In genomic region chr17:31342191-31342590, GRCm38 (mm10) we compare ENCODE assay signal across 23 mouse cellular contexts. TPM values are rescaled to one million over a fixed set of nuclear protein-coding genes. Genes with fewer than 3 reads are reported as not detected.
DNase-seq lines count a peak whose midpoint lies in the region; ATAC-seq and TF ChIP-seq lines count a peak whose summit lies in the region.
"Had no signal": no experiment of that assay in that cellular context is flagged by ENCODE, and none has a peak within 500 bp of the region (broad histone marks: within the 10 kb centered on the region; RNA-seq: fewer than 3 reads in every experiment).

No protein-coding gene starts in this region.

- H3K9me3 ChIP-seq in forebrain, postnatal 0 days (ENCODE audit: low read length), result no peaks in the 10 kb centered on the region
- H3K9me3 ChIP-seq in forebrain, embryonic 10.5 days, result no peaks in the 10 kb centered on the region
- H3K9me3 ChIP-seq: heart, embryonic 13.5 days; limb, embryonic 15.5 days; neural tube, embryonic 13.5 days had no signal

- H3K9ac ChIP-seq in forebrain, postnatal 0 days, result no peak overlapping the region
- H3K9ac ChIP-seq: heart, embryonic 13.5 days; limb, embryonic 15.5 days; neural tube, embryonic 13.5 days had no signal

- no peaks in the 10 kb centered on the region for H3K4me1 ChIP-seq in forebrain, postnatal 0 days (ENCODE audit: insufficient read depth)
- 0 out of 2 replicates have a peak, but pooled peaks cover 4% of the 10 kb centered on the region for H3K4me1 ChIP-seq in forebrain, embryonic 10.5 days
- H3K4me1 ChIP-seq: heart, embryonic 13.5 days; limb, embryonic 15.5 days had no signal

- no peak for TF ChIP-seq CTCF in forebrain, postnatal 0 days (IDR thresholded peaks at IDR 0.05; ENCODE audit: low read depth)
- TF ChIP-seq CTCF in brain, embryonic 14.5 days (IDR thresholded peaks at IDR 0.05; ENCODE audit: borderline replicate concordance, extremely low read depth, insufficient read depth, insufficient read length), result no peak

- TF ChIP-seq POLR2A in brain, embryonic 14.5 days (IDR thresholded peaks at IDR 0.05; ENCODE audit: borderline replicate concordance, extremely low read depth, insufficient read depth, insufficient read length, poor library complexity, severe bottlenecking), result no peak

- no peak overlapping the region for H3K4me2 ChIP-seq in forebrain, postnatal 0 days (ENCODE audit: low read depth)
- H3K4me2 ChIP-seq: heart, embryonic 13.5 days; limb, embryonic 15.5 days; neural tube, embryonic 13.5 days had no signal

- no peak overlapping the region for H3K4me3 ChIP-seq in forebrain, postnatal 0 days (ENCODE audit: low read depth, low read length)
- no peak overlapping the region for H3K4me3 ChIP-seq in forebrain, embryonic 10.5 days
- H3K4me3 ChIP-seq: erythroblast, embryonic 14.5 days; gastrocnemius, adult 2 months; heart, embryonic 13.5 days; limb, embryonic 15.5 days; neural tube, embryonic 13.5 days had no signal

- peaks cover 11% of the 10 kb centered on the region; the same call in 1 of the 2 replicates for H3K36me3 ChIP-seq in forebrain, postnatal 0 days (ENCODE audit: insufficient read depth)
- no peaks in the 10 kb centered on the region for H3K36me3 ChIP-seq in forebrain, embryonic 10.5 days (replicated peaks)
- H3K36me3 ChIP-seq: heart, embryonic 13.5 days; limb, embryonic 15.5 days had no signal

- H3K27me3 ChIP-seq in forebrain, postnatal 0 days (ENCODE audit: insufficient read depth, low read length), result no peaks in the 10 kb centered on the region
- H3K27me3 ChIP-seq in forebrain, embryonic 10.5 days (ENCODE audit: poor library complexity, severe bottlenecking), result no peaks in the 10 kb centered on the region
- H3K27me3 ChIP-seq: CH12.LX; limb, embryonic 15.5 days; neural tube, embryonic 13.5 days had no signal

- no peak for DNase-seq in forebrain, postnatal 0 days
- no peak for DNase-seq in forebrain, embryonic 10.5 days (ENCODE audit: extremely low spot score, low spot score)
- peak; percentile 33 for DNase-seq in left cerebral cortex, adult 11 months (ENCODE audit: low spot score)
- no peak for DNase-seq in left cerebral cortex, adult 8-10 months (ENCODE audit: low spot score in 2 of 2)
- DNase-seq in brain, embryonic 14.5 days (ENCODE audit: low read depth), result peak; percentile 71
- DNase-seq in retina, embryonic 14.5 days (ENCODE audit: low spot score), result peak; percentile 29
- DNase-seq in heart, adult 8-10 months (ENCODE audit: low spot score), result no peak
- DNase-seq: adrenal gland, postnatal 25 days; cerebellum, adult 2 months; cerebellum, postnatal 36 days; gastrocnemius, adult 2 months; kidney, adult 8-10 months; kidney, postnatal 25 days; thymus, postnatal 25 days had no signal

- ATAC-seq in forebrain, postnatal 0 days, result peak; percentile 50
- no peak for ATAC-seq in activated CD4-positive, CD25-positive, alpha-beta regulatory T cell, adult 4 months
- ATAC-seq: forebrain, embryonic 16.5 days; lung, postnatal 0 days had no signal

- WGBS in forebrain, postnatal 0 days, result 63% methylated on average over 6 of the region's 6 CpGs
- WGBS in forebrain, embryonic 10.5 days, result 78% methylated on average over 6 of the region's 6 CpGs

- no peak overlapping the region for H3K27ac ChIP-seq in forebrain, postnatal 0 days (ENCODE audit: low read depth, low read length)
- H3K27ac ChIP-seq in forebrain, embryonic 10.5 days, result no peak overlapping the region
- H3K27ac ChIP-seq: gastrocnemius, adult 2 months; heart, embryonic 13.5 days; limb, embryonic 15.5 days; neural tube, embryonic 13.5 days had no signal

RNA-seq across cellular contexts. Expression of gene Pde9a, which starts 43.8 kb away (rescaled TPM):
- total RNA-seq in forebrain, postnatal 0 days (2014; rRNA removed), result 40.4 and 43.9 TPM in 2 replicates
- 35.5 and 43.6 TPM in 2 replicates for polyA plus RNA-seq in forebrain, postnatal 0 days (2015; fragmentation: Nextera tagmentation; extraction: Ambion mirVana)
- polyA plus RNA-seq in forebrain, embryonic 10.5 days (2016; fragmentation: Nextera tagmentation; extraction: Ambion mirVana), result 16.6 and 16.8 TPM in 2 replicates
- total RNA-seq in left cerebral cortex, adult 8-10 months (2022), result 10 to 100 TPM; 20.1 to 29.5 (median 22.2) TPM
- polyA plus RNA-seq in brain, embryonic 14.5 days (2012; rRNA removed), result 60.9 and 112 TPM in 2 replicates
- total RNA-seq in heart, adult 8-10 months (2022), result 1 to 10 TPM; 3.1 to 5.5 (median 4.2) TPM
- polyA plus RNA-seq in activated CD4-positive, CD25-positive, alpha-beta regulatory T cell, adult 4 months (2017; shearing (Covaris generic)), result 1 to 10 TPM in 1 of 2 experiments, not detected in 1; 1.4 TPM
- total RNA-seq: CH12.LX, MEL had no signal
- polyA plus RNA-seq: erythroblast, embryonic 14.5 days had no signal

RNA-seq across cellular contexts. Expression of gene Slc37a1, which starts 55.6 kb away (rescaled TPM):
- 10.0 and 15.3 TPM in 2 replicates for total RNA-seq in forebrain, postnatal 0 days (2014; rRNA removed)
- polyA plus RNA-seq in forebrain, postnatal 0 days (2015; fragmentation: Nextera tagmentation; extraction: Ambion mirVana), result 4.7 and 6.7 TPM in 2 replicates
- 4.5 and 6.7 TPM in 2 replicates for polyA plus RNA-seq in forebrain, embryonic 10.5 days (2016; fragmentation: Nextera tagmentation; extraction: Ambion mirVana)
- 10 to 100 TPM; 11.5 to 14.5 (median 12.8) TPM for total RNA-seq in left cerebral cortex, adult 8-10 months (2022)
- 19.7 and 21.3 TPM in 2 replicates for polyA plus RNA-seq in brain, embryonic 14.5 days (2012; rRNA removed)
- total RNA-seq in heart, adult 8-10 months (2022), result 10 to 100 TPM in 2 of 4 experiments, 1 to 10 TPM in 2; 7.9 to 11.9 (median 10.0) TPM
- 10 to 100 TPM; 20.5 to 26.2 TPM for polyA plus RNA-seq in activated CD4-positive, CD25-positive, alpha-beta regulatory T cell, adult 4 months (2017; shearing (Covaris generic))

Comparison
In these comparisons a context has a peak if more than half of its experiments do, and no peak if none do; other contexts are left out.
1. DNase-seq: peak in left cerebral cortex, adult 11 months (single experiment), brain, embryonic 14.5 days (single experiment) and retina, embryonic 14.5 days (single experiment); none in forebrain, postnatal 0 days (single experiment), forebrain, embryonic 10.5 days (single experiment), left cerebral cortex, adult 8-10 months (0 of 2) and heart, adult 8-10 months (single experiment).